Mouse (Mus musculus) lung, postnatal 4 days (tissue): ENCODE data around the gene Cyp11a1.

Experiments used
- DNase-seq, 2 experiments: peaks; one replicate each; pipeline ENCODE4 v3.0.0; 2021

Gene Cyp11a1

GRCm38 (mm10) chr9:58005753-58006461 is at the start of gene Cyp11a1:
Cyp11a1 (plus strand) TSS chr9:58006411.
- no peak for DNase-seq

- no peak for DNase-seq
Observed at GRCm38 (mm10) chr9:57956838-57957236, 49.4 kb upstream of the Cyp11a1 start.

- DNase-seq: no peak
Observed at GRCm38 (mm10) chr9:57958615-57959014, 47.6 kb upstream of the Cyp11a1 start.

GRCm38 (mm10) chr9:57959399-57959798 is 46.8 kb upstream of the Cyp11a1 start:
- DNase-seq: no peak

GRCm38 (mm10) chr9:57959886-57960866 is 46.0 kb upstream of the Cyp11a1 start:
- no peak for DNase-seq

- DNase-seq: no peak
Observed at GRCm38 (mm10) chr9:57961226-57961625, 45.0 kb upstream of the Cyp11a1 start.

GRCm38 (mm10) chr9:57961863-57962778 is 44.1 kb upstream of the Cyp11a1 start:
- DNase-seq: peak; percentile 43 to 66

- DNase-seq: no peak
Observed at GRCm38 (mm10) chr9:57963249-57963997, 42.8 kb upstream of the Cyp11a1 start.

- no peak for DNase-seq
Observed at GRCm38 (mm10) chr9:57963998-57964395, 42.2 kb upstream of the Cyp11a1 start.

- no peak for DNase-seq
Observed at GRCm38 (mm10) chr9:57964528-57965250, 41.5 kb upstream of the Cyp11a1 start.

- DNase-seq: peak in 1 of 2 experiments; percentile 45
Observed at GRCm38 (mm10) chr9:57965281-57966185, 40.7 kb upstream of the Cyp11a1 start.

- DNase-seq: no peak
Observed at GRCm38 (mm10) chr9:57967237-57967960, 38.8 kb upstream of the Cyp11a1 start.

- no peak for DNase-seq
Observed at GRCm38 (mm10) chr9:57968166-57968771, 37.9 kb upstream of the Cyp11a1 start.

GRCm38 (mm10) chr9:57968783-57969542 is 37.2 kb upstream of the Cyp11a1 start:
- DNase-seq: no peak

- peak in 1 of 2 experiments; percentile 69 for DNase-seq
Observed at GRCm38 (mm10) chr9:57969736-57970495, 36.3 kb upstream of the Cyp11a1 start.

GRCm38 (mm10) chr9:57971413-57971812 is 34.8 kb upstream of the Cyp11a1 start:
- no peak for DNase-seq

- no peak for DNase-seq
Observed at GRCm38 (mm10) chr9:57972141-57972591, 34.0 kb upstream of the Cyp11a1 start.
